Mouse (Mus musculus): ENCODE measurements around the gene Tagln3. TPM values are rescaled to one million over a fixed set of nuclear protein-coding genes. Genes with fewer than 3 reads are reported as not detected.

Tagln3 gene
- total and polyA plus RNA-seq, 2 experiments, result 0.43 to 0.55 TPM

DNA sequence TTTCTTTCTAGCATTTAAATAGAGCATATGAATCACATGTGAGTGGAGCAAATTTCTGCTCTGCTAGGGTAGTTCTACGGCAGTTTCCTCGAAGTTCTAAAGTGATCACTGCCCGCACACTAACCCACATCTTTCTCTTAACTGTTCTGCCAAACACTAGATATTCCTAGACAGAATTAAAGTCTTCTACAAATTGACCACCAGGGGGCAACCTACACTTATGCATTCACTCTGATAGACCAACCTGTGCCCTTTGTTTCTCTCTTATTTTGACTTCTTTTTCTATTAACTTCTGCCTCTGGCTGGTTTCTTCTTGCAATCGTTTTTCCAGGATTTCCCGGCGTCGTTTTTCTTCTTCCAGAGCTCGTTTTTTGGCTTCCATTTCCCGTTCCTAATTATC, 32.4 kb upstream of the Tagln3 start:
- Histone ChIP-seq H3K4me3 (ENCODE audit: insufficient read depth, low read depth, low read length) (no peak overlapping the region), H3K36me3 (ENCODE audit: control insufficient read depth, insufficient read depth, low read length) (peaks cover 33% of the 10 kb centered on the region), H3K27ac (replicated peaks; ENCODE audit: insufficient read depth, low read depth, low read length) (no peak overlapping the region), H3K4me1 (ENCODE audit: control insufficient read depth, insufficient read depth, low read length) (peaks cover 2% of the 10 kb centered on the region), H3K9ac (ENCODE audit: low read depth, low read length) (no peak overlapping the region), H3K79me2 (ENCODE audit: control insufficient read depth, insufficient read depth, low read length) (no peaks in the 10 kb centered on the region), H3K27me3 (ENCODE audit: control insufficient read depth, insufficient read depth, low read length) (no peaks in the 10 kb centered on the region)
- DNase-seq (ENCODE audit: extremely low read depth, low read depth, low spot score), result peak; percentile 51
- TF ChIP-seq CTCF (IDR thresholded peaks at IDR 0.05; ENCODE audit: low read depth, low read length), result peak; percentile 40
- TF ChIP-seq POLR2A (IDR thresholded peaks at IDR 0.05; ENCODE audit: extremely low read depth, insufficient read depth, low read length), result no peak
- 30% methylated on average over 9 of the region's 9 CpGs for WGBS

DNA sequence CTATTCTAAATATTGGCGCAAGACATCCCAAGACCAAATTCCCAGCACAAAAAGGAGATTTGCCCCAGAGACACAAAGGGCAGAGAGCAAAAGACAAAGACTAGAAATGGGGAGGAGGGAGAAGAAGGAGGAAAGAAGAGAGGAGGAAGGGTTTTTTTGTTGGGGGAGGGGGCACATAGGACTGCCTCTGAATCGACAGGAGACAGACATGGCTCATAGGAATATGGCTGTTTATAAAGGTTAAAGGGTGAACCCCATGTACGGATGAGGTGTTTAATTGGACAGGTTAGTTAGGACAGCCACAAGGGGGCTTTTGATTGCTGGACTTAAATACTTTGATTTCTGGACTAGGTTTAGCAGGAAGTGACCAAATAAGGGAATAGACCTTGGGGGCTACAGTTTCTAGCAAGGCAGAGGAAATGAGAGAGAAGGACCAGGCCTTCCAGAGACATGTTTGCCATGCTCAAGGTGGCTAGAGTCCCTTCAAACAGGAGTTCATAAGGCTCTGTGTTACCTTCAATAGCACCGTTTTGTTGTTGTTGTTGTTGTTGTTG, 19.3 kb upstream of the Tagln3 start:
- H3K4me1 ChIP-seq (ENCODE audit: control insufficient read depth, insufficient read depth, low read length), result no peaks in the 10 kb centered on the region
- TF ChIP-seq CTCF (IDR thresholded peaks at IDR 0.05; ENCODE audit: low read depth, low read length), result no peak
- TF ChIP-seq POLR2A (IDR thresholded peaks at IDR 0.05; ENCODE audit: extremely low read depth, insufficient read depth, low read length), result no peak
- H3K9ac ChIP-seq (ENCODE audit: low read depth, low read length), result no peak overlapping the region
- H3K36me3 ChIP-seq (ENCODE audit: control insufficient read depth, insufficient read depth, low read length), result peaks cover 16% of the 10 kb centered on the region
- no peaks in the 10 kb centered on the region for H3K27me3 ChIP-seq (ENCODE audit: control insufficient read depth, insufficient read depth, low read length)
- H3K27ac ChIP-seq (replicated peaks; ENCODE audit: insufficient read depth, low read depth, low read length), result no peak overlapping the region
- WGBS, result 76% methylated on average over 4 of the region's 4 CpGs
- no peak overlapping the region for H3K4me3 ChIP-seq (ENCODE audit: insufficient read depth, low read depth, low read length)
- H3K79me2 ChIP-seq (ENCODE audit: control insufficient read depth, insufficient read depth, low read length), result no peaks in the 10 kb centered on the region
- peak; percentile 9 for DNase-seq (ENCODE audit: extremely low read depth, low read depth, low spot score)

DNA sequence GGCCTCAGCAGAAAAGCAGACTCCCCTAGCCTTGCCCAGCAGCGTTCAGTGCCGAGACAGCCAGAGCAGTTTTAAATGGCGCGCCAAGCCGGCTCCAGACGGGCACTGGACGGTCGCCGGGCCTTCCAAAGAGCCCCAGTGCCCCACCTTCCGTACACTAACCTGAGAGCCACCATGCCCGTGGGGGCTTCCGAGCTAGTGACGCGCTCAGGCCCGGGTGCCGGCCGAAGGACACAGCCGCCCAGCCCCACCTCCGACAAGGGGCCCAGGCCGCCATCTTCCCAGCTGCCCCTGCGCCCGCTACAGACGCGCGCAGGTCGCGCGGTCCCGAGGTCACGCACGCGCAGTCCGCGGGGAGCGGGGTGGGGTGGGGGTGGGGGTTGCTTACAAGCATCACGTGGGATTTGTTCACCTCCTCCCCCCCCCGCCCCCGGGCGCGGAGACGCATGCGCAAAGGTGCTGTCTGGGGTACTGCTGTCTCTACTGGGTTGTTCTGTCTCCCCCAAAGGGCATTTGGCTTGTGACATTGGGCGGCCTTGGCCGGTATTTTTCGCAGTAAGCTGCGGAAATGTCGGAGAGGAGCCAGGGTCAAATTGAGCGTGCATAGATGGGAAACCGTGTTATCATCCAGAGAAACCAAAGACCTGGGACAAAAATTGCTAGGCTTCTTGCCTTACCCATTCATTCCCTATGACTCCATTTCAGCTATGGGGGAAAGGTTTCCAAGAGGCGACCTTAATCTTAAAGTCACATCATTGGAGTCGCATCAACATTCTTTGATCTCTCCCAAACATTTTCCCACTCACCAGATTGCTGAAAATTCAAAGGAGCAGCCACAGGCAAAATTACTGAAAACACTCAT, 18.4 kb upstream of the Tagln3 start, which contains the start of gene Abhd10:
TSS of gene Abhd10 (minus strand) at position 341 of the 862 bp plus-strand sequence.
- TF ChIP-seq CTCF (IDR thresholded peaks at IDR 0.05; ENCODE audit: low read depth, low read length) (no peak), POLR2A (IDR thresholded peaks at IDR 0.05; ENCODE audit: extremely low read depth, insufficient read depth, low read length) (peak; percentile 81)
- H3K4me3 ChIP-seq (ENCODE audit: insufficient read depth, low read depth, low read length), result peak within 1 kb of the TSS; percentile 92
- no peaks in the 10 kb centered on the region for H3K27me3 ChIP-seq (ENCODE audit: control insufficient read depth, insufficient read depth, low read length)
- DNase-seq (ENCODE audit: extremely low read depth, low read depth, low spot score), result peak; percentile 78
- H3K36me3 ChIP-seq (ENCODE audit: control insufficient read depth, insufficient read depth, low read length), result peaks cover 9% of the 10 kb centered on the region
- WGBS, result under 1% methylated on average over 51 of the region's 51 CpGs
- H3K27ac ChIP-seq (replicated peaks; ENCODE audit: insufficient read depth, low read depth, low read length), result peak within 1 kb of the TSS; percentile 92
- peak within 1 kb of the TSS; percentile 95 for H3K9ac ChIP-seq (ENCODE audit: low read depth, low read length)
- peaks cover 2% of the 10 kb centered on the region; the same call in 1 of the 2 replicates for H3K79me2 ChIP-seq (ENCODE audit: control insufficient read depth, insufficient read depth, low read length)
- H3K4me1 ChIP-seq (ENCODE audit: control insufficient read depth, insufficient read depth, low read length), result no peaks in the 10 kb centered on the region; the same call in 1 of the 2 replicates

DNA sequence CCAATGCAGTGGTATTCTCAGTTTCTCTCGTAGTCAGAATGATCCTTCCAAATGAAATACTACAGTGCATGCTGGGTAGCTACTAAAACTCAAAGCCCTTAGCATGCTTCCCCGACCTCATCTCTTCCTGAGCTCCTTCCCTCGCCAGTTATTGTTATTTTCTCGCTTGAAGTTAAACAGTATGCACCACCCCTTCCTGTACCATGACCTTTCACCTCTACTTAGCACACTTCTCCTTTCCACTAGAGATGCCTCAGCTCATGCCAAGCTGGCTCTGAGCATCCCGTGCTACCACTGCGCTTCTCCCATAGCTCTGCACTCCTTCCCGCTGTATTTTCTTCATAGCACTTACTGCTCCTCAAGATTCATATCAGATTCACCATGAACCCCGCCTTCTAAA, 13.5 kb upstream of the Tagln3 start:
- Histone ChIP-seq H3K4me1 (ENCODE audit: control insufficient read depth, insufficient read depth, low read length) (no peaks in the 10 kb centered on the region; the same call in 1 of the 2 replicates), H3K79me2 (ENCODE audit: control insufficient read depth, insufficient read depth, low read length) (peaks cover 3% of the 10 kb centered on the region; the same call in 1 of the 2 replicates), H3K27ac (replicated peaks; ENCODE audit: insufficient read depth, low read depth, low read length) (no peak overlapping the region), H3K4me3 (ENCODE audit: insufficient read depth, low read depth, low read length) (no peak overlapping the region), H3K27me3 (ENCODE audit: control insufficient read depth, insufficient read depth, low read length) (no peaks in the 10 kb centered on the region), H3K9ac (ENCODE audit: low read depth, low read length) (no peak overlapping the region), H3K36me3 (ENCODE audit: control insufficient read depth, insufficient read depth, low read length) (peaks cover 21% of the 10 kb centered on the region; the same call in 1 of the 2 replicates)
- WGBS, result 79% methylated on average over 8 of the region's 8 CpGs
- no peak for DNase-seq (ENCODE audit: extremely low read depth, low read depth, low spot score)
- no peak for TF ChIP-seq CTCF (IDR thresholded peaks at IDR 0.05; ENCODE audit: low read depth, low read length)
- no peak for TF ChIP-seq POLR2A (IDR thresholded peaks at IDR 0.05; ENCODE audit: extremely low read depth, insufficient read depth, low read length)

DNA sequence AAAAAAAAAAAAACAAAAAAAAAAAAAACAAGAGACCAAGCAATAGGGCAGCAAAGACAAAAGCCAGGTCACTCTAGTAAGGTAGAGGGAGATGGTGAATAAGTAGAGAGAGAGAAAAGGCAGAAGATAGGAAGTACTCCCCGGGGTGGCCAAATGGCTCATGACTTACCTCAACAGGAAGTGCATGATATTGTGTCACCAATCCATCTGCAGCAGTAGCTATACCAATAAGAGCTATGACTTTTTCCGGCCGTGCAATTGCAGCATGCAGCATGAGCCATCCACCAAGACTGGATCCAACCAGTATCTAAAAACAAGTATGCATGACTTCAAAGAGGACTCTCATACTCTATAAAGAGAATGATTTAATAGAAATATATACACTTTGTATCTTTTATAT, 12.3 kb upstream of the Tagln3 start:
- no peak for TF ChIP-seq POLR2A (IDR thresholded peaks at IDR 0.05; ENCODE audit: extremely low read depth, insufficient read depth, low read length)
- no peak for TF ChIP-seq CTCF (IDR thresholded peaks at IDR 0.05; ENCODE audit: low read depth, low read length)
- Histone ChIP-seq H3K4me3 (ENCODE audit: insufficient read depth, low read depth, low read length) (no peak overlapping the region), H3K27me3 (ENCODE audit: control insufficient read depth, insufficient read depth, low read length) (no peaks in the 10 kb centered on the region), H3K27ac (replicated peaks; ENCODE audit: insufficient read depth, low read depth, low read length) (no peak overlapping the region), H3K79me2 (ENCODE audit: control insufficient read depth, insufficient read depth, low read length) (peaks cover 3% of the 10 kb centered on the region; the same call in 1 of the 2 replicates), H3K9ac (ENCODE audit: low read depth, low read length) (no peak overlapping the region), H3K36me3 (ENCODE audit: control insufficient read depth, insufficient read depth, low read length) (peaks cover 25% of the 10 kb centered on the region; the same call in 1 of the 2 replicates), H3K4me1 (ENCODE audit: control insufficient read depth, insufficient read depth, low read length) (no peaks in the 10 kb centered on the region; the same call in 1 of the 2 replicates)
- WGBS, result 92% methylated on average over 3 of the region's 3 CpGs
- no peak for DNase-seq (ENCODE audit: extremely low read depth, low read depth, low spot score)
